Mouse (Mus musculus) small intestine, adult 2 months (tissue): ENCODE data around the gene Mllt10.

Experiments
- CTCF ChIP-seq: fragments of 200-500 bp; IDR thresholded peaks from 2 replicates; pipeline ENCODE4 v1.5.1; 2012; ENCODE audit warnings: low read depth, mild to moderate bottlenecking, control low read depth, inconsistent platforms, low read length, moderate library complexity, mixed read lengths; ENCODE audit not compliant: insufficient replicate concordance, insufficient read length; ENCODE audit errors: extremely low read depth
- POLR2A ChIP-seq: fragments of 200-500 bp; IDR thresholded peaks from 2 replicates; pipeline ENCODE4 v1.6.1; 2012; ENCODE audit warnings: low read depth, mild to moderate bottlenecking, control low read depth, inconsistent platforms, low read length, moderate library complexity

- TF ChIP-seq CTCF = peak; percentile 96
- TF ChIP-seq POLR2A = no peak; the same call in 1 of the 2 replicates
Measured at GRCm38 (mm10) chr2:18027448-18028139, 27.4 kb upstream of the Mllt10 start.
